Mouse (Mus musculus) B cell, adult (primary cell): ENCODE measurements around the gene Apobr. TPM values are rescaled to one million over a fixed set of nuclear protein-coding genes. Genes with fewer than 3 reads are reported as not detected.

Experiments
- total RNA-seq: library from RNA; stranded (reverse); gene quantifications from 4 replicates; pipeline ENCODE4 v1.2.4, GENCODE M21; 2023; ENCODE audit not compliant: inconsistent age

The Apobr gene
- total RNA-seq: 2.4 to 5.9 TPM (median 2.9 TPM) in 4 replicates

GRCm38 (mm10) chr7:126584506-126584977 is at the start of gene Apobr:
TSS of gene Apobr (plus strand) at chr7:126584942.

DNA sequence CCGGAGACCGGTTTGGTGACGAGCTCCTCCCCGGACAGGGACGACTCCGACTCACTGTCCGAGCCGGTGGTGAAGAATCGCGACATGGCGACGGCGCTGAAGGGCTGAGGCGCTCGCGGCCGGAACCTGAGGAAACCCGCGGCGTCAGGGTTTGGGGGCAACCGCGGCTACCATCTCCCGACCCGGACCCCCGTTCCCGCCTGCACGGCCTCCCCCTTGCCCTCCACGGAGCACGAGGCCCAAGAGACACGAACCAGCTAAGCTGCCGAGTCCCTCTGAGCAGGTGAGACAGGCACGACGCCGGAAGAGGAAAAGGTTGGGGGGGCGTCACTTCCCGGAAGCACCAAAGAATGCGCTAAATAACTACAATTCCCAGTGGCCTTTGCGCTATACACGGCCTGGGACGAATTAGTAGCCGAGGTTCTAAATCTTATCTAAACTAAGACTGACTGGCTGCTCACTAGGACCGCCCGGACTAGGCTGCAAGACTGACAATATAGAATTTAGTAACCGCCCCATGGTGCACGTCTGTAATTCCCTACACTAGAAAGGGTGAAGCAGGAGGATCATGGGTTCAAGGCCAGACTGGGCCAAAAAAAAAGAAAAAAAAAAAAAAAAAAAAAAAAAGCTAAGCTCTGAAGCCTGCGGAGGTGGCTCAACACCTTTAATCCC is 18.5 kb upstream of the Apobr start, which contains the start of gene Eif3c:
Gene Eif3c (minus strand): TSS at position 318 of the 672 bp plus-strand sequence.

DNA sequence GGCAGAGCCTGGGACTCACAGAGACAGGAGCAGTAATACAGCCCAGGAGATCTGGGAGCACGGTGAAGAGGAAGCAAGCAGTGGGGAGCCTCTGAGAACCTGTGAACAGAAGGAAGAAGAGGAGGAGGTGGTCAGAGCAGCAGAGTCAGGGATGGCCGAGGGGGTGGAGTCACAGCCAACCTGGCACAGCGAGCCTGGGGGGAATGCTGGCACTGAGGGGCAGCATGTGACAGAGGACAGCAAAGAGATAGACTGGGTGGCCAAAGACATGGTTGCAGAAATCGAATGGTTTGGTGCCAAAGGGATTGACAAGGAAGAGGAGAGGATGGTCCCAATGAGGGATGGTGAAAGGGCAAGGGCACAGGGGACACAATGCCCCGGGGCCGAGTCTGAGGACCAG is 975 bp downstream of the Apobr start, which contains the start of gene Cln3:
Gene Cln3 (minus strand): TSS at position 101 of the 400 bp plus-strand sequence.

GRCm38 (mm10) chr7:126594862-126595561 is 10.3 kb downstream of the Apobr start, which contains the start of gene Il27:
TSS of gene Il27 (minus strand) at chr7:126594941.

DNA sequence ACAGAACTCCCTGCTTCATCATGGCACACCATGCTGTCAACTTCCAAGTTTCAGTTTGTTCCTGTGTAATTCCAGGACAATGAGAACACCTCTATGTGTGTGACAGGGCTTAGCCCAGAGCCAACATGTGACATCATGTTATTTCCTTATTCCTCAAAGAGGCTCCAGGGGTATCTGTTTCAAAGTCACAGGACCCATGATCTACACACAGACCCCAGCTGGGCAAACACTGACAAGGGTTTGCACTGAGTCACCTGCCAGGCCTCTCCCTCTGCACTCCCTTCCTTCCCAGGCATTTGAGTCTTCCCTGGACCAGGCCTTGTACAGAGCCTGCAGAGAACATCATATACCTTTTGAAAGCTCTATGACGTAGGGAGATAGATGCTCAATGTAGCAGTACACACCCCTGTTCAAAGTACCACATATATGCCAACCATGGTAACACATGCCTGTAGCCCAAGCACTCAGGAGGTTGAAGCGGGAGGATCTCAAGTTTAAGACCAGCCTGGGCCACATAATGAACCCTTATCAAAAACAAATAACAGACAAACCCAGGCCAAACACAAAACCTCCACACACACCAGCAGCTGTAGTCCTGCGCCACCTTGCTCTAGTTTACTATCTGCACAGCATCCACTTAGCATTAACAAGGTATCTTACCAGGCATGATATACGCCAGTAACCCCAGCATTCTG is 46.2 kb downstream of the Apobr start, which contains the start of gene Nupr1:
Gene Nupr1 (minus strand): TSS at position 38 of the 695 bp plus-strand sequence.

Other genes with a start within 250 kb of the Apobr start
- 2.0 to 4.4 TPM (median 3.8 TPM) in 4 replicates for gene Lat, start 215.4 kb upstream of the Apobr start, total RNA-seq
- 57.4 to 83.3 TPM (median 66.5 TPM) in 4 replicates for gene Spns1, start 207.5 kb upstream of the Apobr start, total RNA-seq
- 27.1 to 37.5 TPM (median 30.0 TPM) in 4 replicates for gene Nfatc2ip, start 188.2 kb upstream of the Apobr start, total RNA-seq
- 1,198 to 1,308 TPM (median 1,264 TPM) in 4 replicates for gene Cd19, start 170.1 kb upstream of the Apobr start, total RNA-seq
- gene Rabep2, start 156.2 kb upstream of the Apobr start, total RNA-seq: 117 to 131 TPM (median 124 TPM) in 4 replicates
- 0.42 to 0.74 TPM (median 0.61 TPM) in 4 replicates for gene Atp2a1, start 121.8 kb upstream of the Apobr start, total RNA-seq
- 69.9 to 82.0 TPM (median 79.3 TPM) in 4 replicates for gene Sh2b1, start 109.5 kb upstream of the Apobr start, total RNA-seq
- gene Tufm, start 97.6 kb upstream of the Apobr start, total RNA-seq: 46.5 to 65.8 TPM (median 50.4 TPM) in 4 replicates
- 213 to 221 TPM (median 217 TPM) in 4 replicates for gene Atxn2l, start 81.5 kb upstream of the Apobr start, total RNA-seq
- gene Eif3c, start 18.5 kb upstream of the Apobr start, total RNA-seq: 142 to 155 TPM (median 153 TPM) in 4 replicates
- gene Cln3, start 875 bp downstream of the Apobr start, total RNA-seq: 68.8 to 79.7 TPM (median 70.3 TPM) in 4 replicates
- gene Il27, start 10.0 kb downstream of the Apobr start, total RNA-seq: not detected in 4 replicates
- gene Nupr1, start 45.9 kb downstream of the Apobr start, total RNA-seq: not detected in 4 replicates
- gene Sgf29, start 64.4 kb downstream of the Apobr start, total RNA-seq: 53.2 to 68.5 TPM (median 58.7 TPM) in 4 replicates
- 0.39 to 0.80 TPM in 2 of 4 replicates, not detected in the others for gene Sult1a1, start 91.5 kb downstream of the Apobr start, total RNA-seq
- 92.9 to 130 TPM (median 104 TPM) in 4 replicates for gene Bola2, start 110.5 kb downstream of the Apobr start, total RNA-seq
- gene Slx1b, start 110.8 kb downstream of the Apobr start, total RNA-seq: 3.9 to 6.4 TPM (median 4.9 TPM) in 4 replicates
- 1,256 to 1,390 TPM (median 1,299 TPM) in 4 replicates for gene Coro1a, start 122.8 kb downstream of the Apobr start, total RNA-seq
- 40.6 to 45.0 TPM (median 42.7 TPM) in 4 replicates for gene Mapk3, start 174.7 kb downstream of the Apobr start, total RNA-seq
- gene Gdpd3, start 181.4 kb downstream of the Apobr start, total RNA-seq: 0.99 to 4.9 TPM (median 2.5 TPM) in 4 replicates
- 214 to 273 TPM (median 230 TPM) in 4 replicates for gene Ypel3, start 192.0 kb downstream of the Apobr start, total RNA-seq
- 6.5 to 8.9 TPM (median 7.0 TPM) in 4 replicates for gene Tbx6, start 196.5 kb downstream of the Apobr start, total RNA-seq
- 266 to 298 TPM (median 270 TPM) in 4 replicates for gene Ppp4c, start 207.6 kb downstream of the Apobr start, total RNA-seq
- gene Fam57b, start 212.7 kb downstream of the Apobr start, total RNA-seq: not detected in 4 replicates
- gene 4930451I11Rik, start 246.7 kb downstream of the Apobr start, total RNA-seq: not detected in 4 replicates